ENCODE assay signal across 8 mouse cellular contexts in the genomic region with DNA sequence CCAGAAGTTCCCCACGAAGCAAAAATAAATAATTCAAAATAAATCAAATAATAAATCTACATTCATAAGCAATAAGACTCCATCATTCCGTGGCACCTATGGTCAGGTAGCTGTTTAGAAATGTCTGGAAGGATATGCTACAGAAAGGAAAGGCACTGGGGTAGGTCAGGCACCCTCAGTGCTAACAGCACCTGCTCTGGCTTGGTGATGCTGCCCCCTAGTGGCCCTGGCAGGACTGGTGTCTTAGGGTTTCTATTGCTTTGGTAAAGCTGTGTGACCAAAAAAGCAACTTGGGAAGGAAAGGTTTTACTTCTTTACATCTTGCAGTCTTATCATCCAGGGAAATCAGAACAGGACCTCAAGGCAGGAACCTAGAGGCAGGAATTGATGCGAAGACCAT. TPM values are rescaled to one million over a fixed set of nuclear protein-coding genes. Genes with fewer than 3 reads are reported as not detected.
A peak's percentile ranks its signal among the peaks of the same experiment; 100 is the strongest.
DNase-seq lines count a peak whose midpoint lies in the region; ATAC-seq lines count a peak whose summit lies in the region.

No protein-coding gene starts in this region.

- H3K9me3 ChIP-seq in hindbrain, embryonic 14.5 days (ENCODE audit: control insufficient read depth, low read length) = 0 out of 2 replicates have a peak, but pooled peaks cover 1% of the 10 kb centered on the region

- H3K4me3 ChIP-seq in hindbrain, embryonic 14.5 days (replicated peaks; ENCODE audit: low read length) = no peak overlapping the region

- H3K4me1 ChIP-seq in hindbrain, embryonic 14.5 days (replicated peaks; ENCODE audit: control insufficient read depth, insufficient read depth, low read length) = no peaks in the 10 kb centered on the region

- H3K9ac ChIP-seq in hindbrain, embryonic 14.5 days = no peak overlapping the region

- no peaks in the 10 kb centered on the region for H3K36me3 ChIP-seq in hindbrain, embryonic 14.5 days (replicated peaks; ENCODE audit: control insufficient read depth, insufficient read depth)

- H3K27ac ChIP-seq in hindbrain, embryonic 14.5 days = no peak overlapping the region

- WGBS in hindbrain, embryonic 14.5 days = 12% methylated on average over 3 of the region's 3 CpGs

- DNase-seq in T-cell, adult 2 months (ENCODE audit: low spot score) = peak; percentile 88
- peak; percentile 85 for DNase-seq in cerebellum, adult 9-10 months
- DNase-seq in frontal cortex, postnatal 25 days (ENCODE audit: low spot score in 2 of 2) = peak; percentile 78 to 81
- DNase-seq in hindbrain, embryonic 14.5 days (ENCODE audit: low spot score) = peak; percentile 86
- peak; percentile 73 to 77 for DNase-seq in layer of hippocampus, postnatal 36 days
- DNase-seq in right cerebral cortex, postnatal 4 days = peak; percentile 87
- peak; percentile 67 for DNase-seq in yolk sac, embryonic 10.5 days (ENCODE audit: low spot score)

- H3K4me2 ChIP-seq in hindbrain, embryonic 14.5 days (replicated peaks) = no peak overlapping the region

- no peak; the same call in 1 of the 2 replicates for ATAC-seq in hindbrain, embryonic 14.5 days (ENCODE audit: low FRiP score)
- peak; percentile 79 for ATAC-seq in megakaryocyte, adult 5-6 weeks (ENCODE audit: poor library complexity, severe bottlenecking)

- no peaks in the 10 kb centered on the region for H3K27me3 ChIP-seq in hindbrain, embryonic 14.5 days (ENCODE audit: control insufficient read depth, insufficient read depth, low read length)

RNA-seq across cellular contexts. Expression of gene Cdca4, which starts 14.6 kb away (rescaled TPM):
- polyA plus RNA-seq in hindbrain, embryonic 14.5 days (2014; fragmentation: Nextera tagmentation; extraction: Ambion mirVana) = 39.1 and 43.4 TPM in 2 replicates
- total RNA-seq in layer of hippocampus, postnatal 36 days (2021) = 1 to 10 TPM; 7.8 to 8.1 TPM
- 62.0 and 67.7 TPM in 2 replicates for total RNA-seq in megakaryocyte, adult 5-6 weeks (2015)
- total RNA-seq in megakaryocyte, adult 5-6 weeks (2017) = 48.9 and 57.9 TPM in 2 replicates

RNA-seq across cellular contexts. Expression of gene Gpr132, which starts 24.2 kb away (rescaled TPM):
- not detected in 2 replicates for polyA plus RNA-seq in hindbrain, embryonic 14.5 days (2014; fragmentation: Nextera tagmentation; extraction: Ambion mirVana)
- not detected for total RNA-seq in layer of hippocampus, postnatal 36 days (2021)
- 20.0 and 25.8 TPM in 2 replicates for total RNA-seq in megakaryocyte, adult 5-6 weeks (2015)
- 7.6 and 10.7 TPM in 2 replicates for total RNA-seq in megakaryocyte, adult 5-6 weeks (2017)

RNA-seq across cellular contexts. Expression of gene Clba1, which starts 35.1 kb away (rescaled TPM):
- polyA plus RNA-seq in hindbrain, embryonic 14.5 days (2014; fragmentation: Nextera tagmentation; extraction: Ambion mirVana) = 20.2 and 21.0 TPM in 2 replicates
- total RNA-seq in layer of hippocampus, postnatal 36 days (2021) = 10 to 100 TPM; 12.3 to 12.4 TPM
- total RNA-seq in megakaryocyte, adult 5-6 weeks (2015) = 0.16 and 0.32 TPM in 2 replicates
- total RNA-seq in megakaryocyte, adult 5-6 weeks (2017) = 0.40 and 0.69 TPM in 2 replicates

RNA-seq across cellular contexts. Expression of gene Ahnak2, which starts 41.3 kb away (rescaled TPM):
- 1.9 and 2.5 TPM in 2 replicates for polyA plus RNA-seq in hindbrain, embryonic 14.5 days (2014; fragmentation: Nextera tagmentation; extraction: Ambion mirVana)
- total RNA-seq in layer of hippocampus, postnatal 36 days (2021) = 1 to 10 TPM; 2.8 to 2.9 TPM
- not detected in 2 replicates for total RNA-seq in megakaryocyte, adult 5-6 weeks (2015)
- total RNA-seq in megakaryocyte, adult 5-6 weeks (2017) = 0.04 and 0.15 TPM in 2 replicates

Comparison
In these comparisons a context has a peak if more than half of its experiments do, and no peak if none do; other contexts are left out.
1. RNA of gene Cdca4, which starts 14.6 kb away (total RNA-seq): 48.9 to 67.7 TPM in megakaryocyte, adult 5-6 weeks; 7.8 to 8.1 TPM in layer of hippocampus, postnatal 36 days; every median in the first group is over 4 times any median in the second.
2. RNA of gene Gpr132, which starts 24.2 kb away (total RNA-seq): 7.6 to 25.8 TPM in megakaryocyte, adult 5-6 weeks; not detected in layer of hippocampus, postnatal 36 days; every median in the first group is over 4 times any median in the second.
3. RNA of gene Clba1, which starts 35.1 kb away (total RNA-seq): 12.3 to 12.4 TPM in layer of hippocampus, postnatal 36 days; 0.16 to 0.69 TPM in megakaryocyte, adult 5-6 weeks; every median in the first group is over 4 times any median in the second.
4. Peak in every context shown above with its lines, with median percentiles within 50 percentile points of each other: DNase-seq.